23 mouse cellular contexts compared by ENCODE assay signal in genomic region chr1:61837006-61837544, GRCm38 (mm10).
A peak's percentile ranks its signal among the peaks of the same experiment; 100 is the strongest.
DNase-seq lines count a peak whose midpoint lies in the region; ATAC-seq and TF ChIP-seq lines count a peak whose summit lies in the region.
"Had no signal": no experiment of that assay in that cellular context is flagged by ENCODE, and none has a peak within 500 bp of the region (broad histone marks: within the 10 kb centered on the region; RNA-seq: fewer than 3 reads in every experiment).

No protein-coding gene starts in this region.

- no peak overlapping the region for H3K4me3 ChIP-seq in forebrain, embryonic 14.5 days (ENCODE audit: low read depth, low read length)
- no peak overlapping the region for H3K4me3 ChIP-seq in forebrain, embryonic 10.5 days
- no peak overlapping the region for H3K4me3 ChIP-seq in lung, postnatal 0 days (ENCODE audit: low read depth, low read length)
- no peak overlapping the region for H3K4me3 ChIP-seq in forebrain, embryonic 15.5 days
- H3K4me3 ChIP-seq: embryonic facial prominence, embryonic 12.5 days; embryonic facial prominence, embryonic 15.5 days; heart, adult 2 months; hindbrain, embryonic 12.5 days; hindbrain, embryonic 15.5 days had no signal

- DNase-seq in forebrain, embryonic 14.5 days (ENCODE audit: low spot score), result peak; percentile 57
- DNase-seq in forebrain, embryonic 10.5 days (ENCODE audit: extremely low spot score, low spot score), result no peak
- peak; percentile 5 for DNase-seq in lung, postnatal 0 days (ENCODE audit: low spot score)
- DNase-seq in lung, postnatal 25 days (ENCODE audit: low spot score), result no peak
- DNase-seq in B cell, adult 2 months, result no peak
- DNase-seq in heart, adult 9 months (ENCODE audit: low spot score in 2 of 2), result no peak
- DNase-seq: adrenal gland, adult 8-10 months; adrenal gland, postnatal 25 days; cerebellum, adult 11 months; cerebellum, adult 2 months; cerebellum, adult 9-11 months; cerebellum, postnatal 25 days; gastrocnemius, postnatal 10 days; gastrocnemius, postnatal 36 days; heart, adult 2 months had no signal

- H3K27ac ChIP-seq in forebrain, embryonic 14.5 days (ENCODE audit: low read depth, low read length), result no peak overlapping the region
- H3K27ac ChIP-seq in forebrain, embryonic 10.5 days, result no peak overlapping the region
- no peak overlapping the region for H3K27ac ChIP-seq in lung, postnatal 0 days (ENCODE audit: low read length)
- H3K27ac ChIP-seq in forebrain, embryonic 15.5 days (replicated peaks), result 0 out of 2 replicates have a peak overlapping the region, but pooled peaks have one; percentile 28
- H3K27ac ChIP-seq: embryonic facial prominence, embryonic 12.5 days; embryonic facial prominence, embryonic 15.5 days; heart, adult 2 months; hindbrain, embryonic 12.5 days; hindbrain, embryonic 15.5 days had no signal

- no peak; the same call in 1 of the 2 replicates for ATAC-seq in forebrain, embryonic 14.5 days
- ATAC-seq in lung, postnatal 0 days, result no peak
- ATAC-seq in forebrain, embryonic 15.5 days (replicated peaks), result 0 out of 2 replicates have a peak, but pooled peaks have one; percentile 57
- ATAC-seq: activated CD4-positive, CD25-positive, alpha-beta regulatory T cell, adult 4 months; intestine, postnatal 0 days had no signal

- no peak for TF ChIP-seq CTCF in lung, postnatal 0 days (IDR thresholded peaks at IDR 0.05)

- no peak overlapping the region for H3K9ac ChIP-seq in forebrain, embryonic 14.5 days (ENCODE audit: low read length)
- H3K9ac ChIP-seq in lung, postnatal 0 days (replicated peaks; ENCODE audit: low read depth), result no peak overlapping the region
- H3K9ac ChIP-seq in forebrain, embryonic 15.5 days (replicated peaks), result no peak overlapping the region
- H3K9ac ChIP-seq: embryonic facial prominence, embryonic 12.5 days; embryonic facial prominence, embryonic 15.5 days; hindbrain, embryonic 12.5 days; hindbrain, embryonic 15.5 days had no signal

- H3K4me1 ChIP-seq in forebrain, embryonic 14.5 days (ENCODE audit: control insufficient read depth, insufficient read depth, low read length), result peaks cover 6% of the 10 kb centered on the region; the same call in 1 of the 2 replicates
- no peaks in the 10 kb centered on the region for H3K4me1 ChIP-seq in forebrain, embryonic 10.5 days
- H3K4me1 ChIP-seq in lung, postnatal 0 days (ENCODE audit: insufficient read depth, low read depth, low read length), result no peaks in the 10 kb centered on the region
- H3K4me1 ChIP-seq in forebrain, embryonic 15.5 days, result peaks cover 16% of the 10 kb centered on the region
- H3K4me1 ChIP-seq: embryonic facial prominence, embryonic 12.5 days; embryonic facial prominence, embryonic 15.5 days; hindbrain, embryonic 12.5 days; hindbrain, embryonic 15.5 days had no signal

- H3K9me3 ChIP-seq in forebrain, embryonic 14.5 days (replicated peaks; ENCODE audit: control insufficient read depth, low read length), result no peaks in the 10 kb centered on the region
- no peaks in the 10 kb centered on the region for H3K9me3 ChIP-seq in forebrain, embryonic 10.5 days
- H3K9me3 ChIP-seq in lung, postnatal 0 days (ENCODE audit: low read length), result no peaks in the 10 kb centered on the region
- H3K9me3 ChIP-seq in forebrain, embryonic 15.5 days, result no peaks in the 10 kb centered on the region
- H3K9me3 ChIP-seq: embryonic facial prominence, embryonic 12.5 days; embryonic facial prominence, embryonic 15.5 days; hindbrain, embryonic 12.5 days; hindbrain, embryonic 15.5 days had no signal

- no peaks in the 10 kb centered on the region for H3K27me3 ChIP-seq in forebrain, embryonic 14.5 days (replicated peaks; ENCODE audit: control insufficient read depth, insufficient read depth, low read length)
- H3K27me3 ChIP-seq in forebrain, embryonic 10.5 days (ENCODE audit: poor library complexity, severe bottlenecking), result no peaks in the 10 kb centered on the region
- no peaks in the 10 kb centered on the region for H3K27me3 ChIP-seq in lung, postnatal 0 days (replicated peaks; ENCODE audit: insufficient read depth, low read length)
- no peaks in the 10 kb centered on the region for H3K27me3 ChIP-seq in forebrain, embryonic 15.5 days
- H3K27me3 ChIP-seq: embryonic facial prominence, embryonic 12.5 days; embryonic facial prominence, embryonic 15.5 days; hindbrain, embryonic 12.5 days; hindbrain, embryonic 15.5 days had no signal

- WGBS in forebrain, embryonic 14.5 days, result 56% methylated on average over 6 of the region's 6 CpGs
- 82% methylated on average over 6 of the region's 6 CpGs for whole genome bisulfite sequencing in forebrain, embryonic 10.5 days
- WGBS in lung, postnatal 0 days, result 55% methylated on average over 6 of the region's 6 CpGs
- WGBS in forebrain, embryonic 15.5 days, result 40% methylated on average over 6 of the region's 6 CpGs

- H3K4me2 ChIP-seq in forebrain, embryonic 14.5 days (ENCODE audit: low read length), result no peak overlapping the region
- no peak overlapping the region for H3K4me2 ChIP-seq in lung, postnatal 0 days (replicated peaks; ENCODE audit: low read depth, low read length)
- no peak overlapping the region for H3K4me2 ChIP-seq in forebrain, embryonic 15.5 days (replicated peaks)
- H3K4me2 ChIP-seq: embryonic facial prominence, embryonic 12.5 days; embryonic facial prominence, embryonic 15.5 days; heart, embryonic 11.5 days; hindbrain, embryonic 12.5 days; hindbrain, embryonic 15.5 days had no signal

- no peak for TF ChIP-seq EP300 in lung, postnatal 0 days (IDR thresholded peaks at IDR 0.05)

- no peaks in the 10 kb centered on the region for H3K36me3 ChIP-seq in forebrain, embryonic 14.5 days (ENCODE audit: control insufficient read depth, insufficient read depth, low read length)
- no peaks in the 10 kb centered on the region for H3K36me3 ChIP-seq in forebrain, embryonic 10.5 days (replicated peaks)
- H3K36me3 ChIP-seq in lung, postnatal 0 days (ENCODE audit: insufficient read depth, low read length), result no peaks in the 10 kb centered on the region
- H3K36me3 ChIP-seq in forebrain, embryonic 15.5 days, result no peaks in the 10 kb centered on the region
- H3K36me3 ChIP-seq: embryonic facial prominence, embryonic 12.5 days; embryonic facial prominence, embryonic 15.5 days; hindbrain, embryonic 12.5 days; hindbrain, embryonic 15.5 days had no signal

Comparison
In these comparisons a context has a peak if more than half of its experiments do, and no peak if none do; other contexts are left out.
1. DNase-seq: peak in forebrain, embryonic 14.5 days (single experiment) and lung, postnatal 0 days (single experiment); none in forebrain, embryonic 10.5 days (single experiment), lung, postnatal 25 days (single experiment), B cell, adult 2 months (0 of 2) and heart, adult 9 months (0 of 2).